Mouse (Mus musculus): ENCODE data around the gene Fam178b. TPM values are rescaled to one million over a fixed set of nuclear protein-coding genes. Genes with fewer than 3 reads are reported as not detected.

Gene Fam178b
- polyA plus RNA-seq, 1 experiment from 2014 or later, result 3.5 TPM

Small RNAs within 50 kb of the gene (microRNA-seq; reads per million reads assigned to microRNA genes)
- not detected for gene Gm24133 (ENCODE audit: borderline number of aligned reads)

Other genes with a start within 250 kb of the Fam178b start
- 45.9 and 52.0 TPM in 2 replicates for gene Lman2l, start 237.9 kb downstream of the Fam178b start, polyA plus RNA-seq (2015; fragmentation: Nextera tagmentation; extraction: Ambion mirVana)
- 15.0 and 15.8 TPM in 2 replicates for gene Cnnm4, start 211.6 kb downstream of the Fam178b start, polyA plus RNA-seq (2015; fragmentation: Nextera tagmentation; extraction: Ambion mirVana)
- gene Cnnm3, start 171.3 kb downstream of the Fam178b start, polyA plus RNA-seq (2015; fragmentation: Nextera tagmentation; extraction: Ambion mirVana), result 3.8 and 4.3 TPM in 2 replicates
- gene Ankrd23, start 146.3 kb downstream of the Fam178b start, polyA plus RNA-seq (2015; fragmentation: Nextera tagmentation; extraction: Ambion mirVana), result 17.6 and 21.6 TPM in 2 replicates
- gene Gm42417, start 143.8 kb downstream of the Fam178b start, polyA plus RNA-seq (2015; fragmentation: Nextera tagmentation; extraction: Ambion mirVana), result 0.25 and 0.40 TPM in 2 replicates
- 25.7 and 29.5 TPM in 2 replicates for gene Ankrd39, start 135.7 kb downstream of the Fam178b start, polyA plus RNA-seq (2015; fragmentation: Nextera tagmentation; extraction: Ambion mirVana)
- gene Sema4c, start 124.8 kb downstream of the Fam178b start, polyA plus RNA-seq (2015; fragmentation: Nextera tagmentation; extraction: Ambion mirVana), result 18.6 and 19.6 TPM in 2 replicates
- 549 and 569 TPM in 2 replicates for gene Cox5b, start 8.3 kb upstream of the Fam178b start, polyA plus RNA-seq (2015; fragmentation: Nextera tagmentation; extraction: Ambion mirVana)
- gene 4933424G06Rik, start 27.0 kb upstream of the Fam178b start, polyA plus RNA-seq (2015; fragmentation: Nextera tagmentation; extraction: Ambion mirVana), result 0.34 and 0.44 TPM in 2 replicates
- 110 and 118 TPM in 2 replicates for gene Actr1b, start 31.2 kb upstream of the Fam178b start, polyA plus RNA-seq (2015; fragmentation: Nextera tagmentation; extraction: Ambion mirVana)
- gene Zap70, start 78.6 kb upstream of the Fam178b start, polyA plus RNA-seq (2015; fragmentation: Nextera tagmentation; extraction: Ambion mirVana), result 0.64 and 0.85 TPM in 2 replicates